Mouse (Mus musculus) heart, adult 2 months (tissue): ENCODE measurements around the gene Znrf3. TPM values are rescaled to one million over a fixed set of nuclear protein-coding genes. Genes with fewer than 3 reads are reported as not detected.
"Not testable (repeated sequence)": the region's sequence is repeated elsewhere in the genome, so short reads cannot be mapped to it uniquely, and the experiment has no call there.

ENCODE experiments used
- DNase-seq, 2 experiments: peaks; one replicate each; pipeline ENCODE4 v3.0.0; 2021
- H3K27ac ChIP-seq: fragments of 200-600 bp; 2 replicates; pipeline ENCODE4 v1.8.1; 2022
- H3K27me3 ChIP-seq: fragments of 200-500 bp; 2 replicates; pipeline ENCODE4 v1.6.1; 2012; ENCODE audit warnings: mild to moderate bottlenecking, low read length, inconsistent platforms, mixed read lengths; ENCODE audit not compliant: control insufficient read depth, insufficient read depth
- H3K36me3 ChIP-seq: fragments of 200-500 bp; 2 replicates; pipeline ENCODE4 v1.6.1; 2012; ENCODE audit warnings: low read length, inconsistent platforms; ENCODE audit not compliant: control insufficient read depth, insufficient read depth
- H3K4me1 ChIP-seq: fragments of 200-500 bp; 2 replicates; pipeline ENCODE4 v1.6.1; 2011; ENCODE audit warnings: low read length; ENCODE audit not compliant: control insufficient read depth, insufficient read depth
- H3K4me3 ChIP-seq: fragments of 200-600 bp; 2 replicates; pipeline ENCODE4 v1.8.1; 2022
- H3K79me2 ChIP-seq: fragments of 200-500 bp; replicated peaks from 2 replicates; pipeline ENCODE4 v1.6.1; 2012; ENCODE audit warnings: mild to moderate bottlenecking, inconsistent platforms, low read length, moderate library complexity, mixed read lengths; ENCODE audit not compliant: control insufficient read depth, insufficient read depth
- H3K9ac ChIP-seq: fragments of 200-500 bp; 2 replicates; pipeline ENCODE4 v1.6.1; 2012; ENCODE audit warnings: low read depth, mild to moderate bottlenecking, control low read depth, inconsistent platforms, low read length, mixed read lengths
- CTCF ChIP-seq: fragments of 200-600 bp; IDR thresholded peaks from 2 replicates; pipeline ENCODE4 v1.8.1; 2022; ENCODE audit warnings: antibody characterized with exemption, mild to moderate bottlenecking, moderate library complexity
- EP300 ChIP-seq: fragments of 200-500 bp; IDR thresholded peaks from 2 replicates; pipeline ENCODE4 v1.6.1; 2011; ENCODE audit warnings: low read depth, low read length, control low read depth; ENCODE audit not compliant: insufficient read depth
- POLR2A ChIP-seq: fragments of 200-500 bp; IDR thresholded peaks from 2 replicates; pipeline ENCODE4 v1.6.1; 2011; ENCODE audit warnings: mild to moderate bottlenecking, low read depth, low read length, control low read depth; ENCODE audit not compliant: insufficient read depth
- WGBS: fragments of 180-500 bp; shearing (Covaris S2); methylation state at CpG from one replicate; pipeline ENCODE4 v1.1.7; 2018; 5-methylcytosine and 5-hydroxymethylcytosine counted together
- intact Hi-C: fragments of 180-260 bp; cut with DNase I; formaldehyde crosslinking; loops from one replicate; pipeline ENCODE4 v1.15.1; 2025
- long read RNA-seq: library from polyadenylated mRNA; stranded (forward); transcript quantifications from one replicate; pipeline ENCODE4 v2.0.0, GENCODE M21; 2021
- polyA plus RNA-seq: library from polyadenylated mRNA; depleted of rRNA; stranded (reverse); fragments of >200 nt; gene quantifications from 2 replicates; pipeline ENCODE4 v1.2.3, GENCODE M21; 2012; rRNA removed
- total RNA-seq, 2 experiments: library from RNA; stranded (reverse); gene quantifications; 2 replicates each; pipeline ENCODE4 v1.2.3; 2021

Znrf3 gene
- total RNA-seq = 1 to 10 TPM; 7.3 TPM
- polyA plus RNA-seq = 2.9 and 4.4 TPM in 2 replicates
- long read RNA-seq, full-length matches to known transcripts = 3 of 4 reads
- long read RNA-seq, partial matches to known transcripts = 1 of 4 reads
- long read RNA-seq, other reads (novel, unspliced or antisense) = 0 of 4 reads

DNA sequence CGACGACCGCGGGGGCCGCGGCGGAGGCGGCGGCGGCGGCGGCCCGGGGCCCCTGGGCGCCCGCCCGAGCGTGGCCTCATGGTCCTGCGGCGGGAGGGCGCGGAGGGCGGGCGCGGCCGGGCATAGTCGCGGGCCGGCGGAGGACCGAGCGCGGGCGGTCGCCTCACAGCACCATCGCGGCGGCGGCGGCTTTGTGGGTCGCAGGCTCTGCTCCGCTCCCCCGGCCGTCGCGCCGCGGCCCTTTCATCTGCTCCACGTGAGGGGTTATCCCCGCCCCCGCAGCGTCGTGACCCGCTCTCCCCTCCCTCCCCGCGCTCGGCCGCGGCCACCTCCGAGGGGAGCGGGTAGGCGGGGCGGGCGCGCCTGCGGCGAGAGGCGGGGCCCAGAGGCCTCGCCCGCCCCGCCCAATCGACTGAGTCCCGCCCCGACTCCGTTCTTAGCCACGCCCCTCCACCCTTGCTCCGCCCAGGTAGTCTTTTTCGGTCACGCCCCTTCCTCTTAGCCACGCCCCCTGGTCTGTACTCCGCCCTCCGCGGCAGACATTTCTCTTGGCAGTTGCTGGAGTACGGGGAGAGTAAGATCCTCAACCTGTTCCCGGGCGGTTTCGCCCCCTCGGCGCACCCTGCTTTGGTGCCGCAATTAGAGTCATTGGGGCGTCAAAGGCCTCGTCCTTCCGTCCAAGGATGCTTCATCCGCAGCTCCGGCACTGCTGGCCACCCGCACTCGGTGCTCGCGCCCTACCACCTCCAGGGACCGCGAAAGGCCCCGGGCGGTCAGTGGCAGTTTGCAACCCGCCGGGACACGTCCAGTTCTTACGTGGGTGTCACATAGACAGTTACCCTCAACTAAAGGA, at the start of gene Znrf3:
Znrf3 (minus strand) TSS at position 249 of the 853 bp plus-strand sequence.
- intact Hi-C loops = no loop called here
- 6% methylated on average over 80 of the region's 106 CpGs for WGBS

DNA sequence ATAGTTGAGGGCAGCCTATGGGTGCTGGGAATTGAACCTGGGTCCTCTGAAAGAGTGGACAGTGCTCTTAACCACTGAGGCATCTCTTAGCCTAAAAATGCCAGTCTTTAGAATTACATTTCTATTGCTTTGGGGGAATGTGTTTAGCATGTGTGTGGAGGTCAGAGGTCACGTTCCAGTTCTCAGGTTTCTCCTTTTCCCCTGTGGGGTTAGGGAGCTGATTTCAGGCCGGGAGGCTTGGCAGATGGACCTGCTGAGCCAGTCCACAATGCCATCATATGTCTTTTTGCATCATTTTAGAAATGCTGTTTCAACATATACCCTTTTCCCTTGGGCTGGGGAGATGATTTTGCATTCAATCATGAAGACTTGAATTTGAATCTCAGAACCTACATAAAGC, 49.2 kb upstream of the Znrf3 start:
- H3K79me2 ChIP-seq = no peaks in the 10 kb centered on the region
- WGBS = 70% methylated on average over 2 of the region's 2 CpGs
- H3K4me3 ChIP-seq = no peak overlapping the region
- no peaks in the 10 kb centered on the region for H3K27me3 ChIP-seq
- TF ChIP-seq POLR2A (no peak), CTCF (no peak), EP300 (no peak)
- H3K9ac ChIP-seq = no peak overlapping the region
- H3K27ac ChIP-seq = no peak overlapping the region
- DNase-seq = no peak
- no peaks in the 10 kb centered on the region for H3K36me3 ChIP-seq
- intact Hi-C loops = no loop called here
- H3K4me1 ChIP-seq = peaks cover 3% of the 10 kb centered on the region

More for the DNA sequence above, at the start of gene Znrf3:
- no peaks in the 10 kb centered on the region for H3K27me3 ChIP-seq
- TF ChIP-seq POLR2A (peak; percentile 83), CTCF (0 out of 2 replicates have a peak, but pooled peaks have one; percentile 2), EP300 (no peak)
- H3K36me3 ChIP-seq = no peaks in the 10 kb centered on the region; the same call in 1 of the 2 replicates
- peak within 1 kb of the TSS; percentile 78 for H3K27ac ChIP-seq
- H3K4me3 ChIP-seq = peak within 1 kb of the TSS; percentile 69
- H3K4me1 ChIP-seq = peaks cover 1% of the 10 kb centered on the region; the same call in 1 of the 2 replicates
- DNase-seq = peak; percentile 92 to 97
- no peaks in the 10 kb centered on the region for H3K79me2 ChIP-seq
- peak within 1 kb of the TSS; percentile 91 for H3K9ac ChIP-seq

DNA sequence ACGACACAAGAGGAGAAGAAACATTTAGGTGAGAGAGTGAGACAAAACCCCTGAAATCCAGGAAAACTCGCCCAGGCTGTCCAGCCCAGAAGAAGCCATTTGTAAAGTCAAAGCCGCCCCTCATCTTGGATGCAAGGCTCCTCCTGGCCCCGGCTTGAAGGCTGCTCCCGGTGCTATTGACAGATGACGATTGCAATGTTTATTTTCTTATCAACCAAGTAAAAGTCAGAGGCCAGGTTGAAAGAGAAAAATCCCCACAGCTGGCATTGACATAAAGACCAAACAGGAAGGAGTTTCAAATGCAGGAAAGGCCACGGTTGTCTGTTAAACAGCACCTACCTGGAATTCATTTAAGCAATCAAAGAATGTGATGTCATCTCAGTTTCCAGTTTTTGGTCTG, 47.3 kb upstream of the Znrf3 start:
- 55% methylated on average over 7 of the region's 7 CpGs for WGBS
- Histone ChIP-seq H3K27me3 (no peaks in the 10 kb centered on the region), H3K36me3 (no peaks in the 10 kb centered on the region), H3K27ac (no peak overlapping the region), H3K4me1 (no peaks in the 10 kb centered on the region), H3K9ac (no peak overlapping the region), H3K79me2 (no peaks in the 10 kb centered on the region), H3K4me3 (no peak overlapping the region)
- intact Hi-C loops = no loop called here
- DNase-seq = no peak
- TF ChIP-seq POLR2A (no peak), EP300 (no peak), CTCF (no peak)

DNA sequence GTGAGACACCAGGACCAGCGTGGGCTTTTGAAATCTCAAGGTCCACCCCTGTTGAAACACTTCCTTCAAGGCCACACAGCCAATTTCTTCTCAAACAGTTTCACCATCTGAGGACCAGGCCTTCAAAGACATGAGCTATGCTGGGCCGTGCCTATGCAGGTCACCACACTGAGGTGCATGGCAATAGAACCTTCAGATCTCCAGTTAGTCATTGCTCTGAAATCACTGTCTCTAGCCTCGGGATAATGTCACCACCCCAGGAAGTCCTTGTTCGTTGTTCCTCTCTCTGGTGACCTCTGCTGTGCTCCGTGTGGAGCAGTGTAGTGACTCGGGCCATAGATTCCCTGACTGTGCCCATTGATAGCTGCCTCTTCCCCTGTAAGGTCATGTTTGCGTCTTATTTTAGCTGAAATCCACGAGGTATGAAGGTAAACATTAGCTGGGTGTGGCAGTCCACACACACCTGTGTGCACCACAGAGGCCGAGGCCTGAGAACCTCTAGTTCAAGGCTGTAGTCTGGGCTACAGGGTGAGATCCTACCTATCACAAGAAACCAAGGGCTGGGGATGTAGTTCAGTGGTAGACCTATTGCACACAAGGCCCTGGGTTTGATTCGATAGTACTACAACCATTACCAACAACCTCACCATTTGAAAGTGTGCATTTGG, 46.5 kb upstream of the Znrf3 start:
- no peaks in the 10 kb centered on the region for H3K4me1 ChIP-seq
- no peaks in the 10 kb centered on the region for H3K79me2 ChIP-seq
- no peaks in the 10 kb centered on the region for H3K27me3 ChIP-seq
- intact Hi-C loops = no loop called here
- TF ChIP-seq CTCF (no peak), EP300 (no peak), POLR2A (no peak)
- no peak overlapping the region for H3K27ac ChIP-seq
- no peak overlapping the region for H3K9ac ChIP-seq
- no peak overlapping the region for H3K4me3 ChIP-seq
- no peak for DNase-seq
- 76% methylated on average over 10 of the region's 10 CpGs for WGBS
- H3K36me3 ChIP-seq = no peaks in the 10 kb centered on the region

DNA sequence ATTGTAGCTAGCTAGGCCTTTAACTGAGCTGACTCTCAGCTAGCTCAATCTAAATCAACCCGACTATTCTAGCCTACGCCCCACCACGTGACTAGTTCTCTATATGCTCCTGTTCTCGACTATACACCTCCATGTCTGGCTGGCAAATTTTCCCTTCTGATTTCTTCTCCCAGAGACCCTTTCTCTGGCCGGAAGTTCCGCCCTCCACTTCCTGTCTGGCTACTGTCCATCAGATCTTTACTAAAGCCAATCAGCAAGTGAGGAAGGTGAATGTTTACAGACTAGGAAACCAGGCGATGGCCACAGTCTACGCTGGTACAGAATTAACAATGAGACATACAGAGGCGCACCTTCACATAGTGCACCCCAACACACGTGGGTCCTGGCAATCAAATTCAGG, 44.8 kb upstream of the Znrf3 start:
- DNase-seq, H3K27ac ChIP-seq, H3K79me2 ChIP-seq, H3K36me3 ChIP-seq, H3K27me3 ChIP-seq, H3K4me1 ChIP-seq, H3K9ac ChIP-seq, H3K4me3 ChIP-seq: not testable (repeated sequence)
- WGBS = 65% methylated on average over 10 of the region's 10 CpGs
- intact Hi-C loops = loop anchor here (5.0 kb wide), 3 partner anchors 203 to 398 kb away; partner anchors contain the start of gene Dbnl
